Mouse (Mus musculus) stomach, embryonic 16.5 days (tissue): ENCODE results near the gene Ppia. TPM values are rescaled to one million over a fixed set of nuclear protein-coding genes. Genes with fewer than 3 reads are reported as not detected.
"Not testable (repeated sequence)": the region's sequence is repeated elsewhere in the genome, so short reads cannot be mapped to it uniquely, and the experiment has no call there.

Source experiments
- ATAC-seq: fragments of 200-750 bp; cut with Nextera tagmentation; 2 replicates; pipeline ENCODE4 v1.8.0; 2017; ENCODE audit warnings: moderate number of reproducible peaks, moderate TSS enrichment; ENCODE audit not compliant: insufficient read depth, low FRiP score
- H3K27ac ChIP-seq: fragments of 300-500 bp; sonication (generic); 2 replicates; pipeline ENCODE4 v1.5.1; 2014; ENCODE audit warnings: low read length
- H3K27me3 ChIP-seq: fragments of 300-500 bp; sonication (generic); 2 replicates; pipeline ENCODE4 v1.6.1; 2014; ENCODE audit warnings: low read length, control low read depth, mixed read lengths; ENCODE audit not compliant: control insufficient read depth, insufficient read depth
- H3K36me3 ChIP-seq: fragments of 300-500 bp; sonication (generic); 2 replicates; pipeline ENCODE4 v1.6.1; 2014; ENCODE audit warnings: low read length; ENCODE audit not compliant: control insufficient read depth, insufficient read depth
- H3K4me1 ChIP-seq: fragments of 300-500 bp; sonication (generic); 2 replicates; pipeline ENCODE4 v1.6.1; 2014; ENCODE audit warnings: low read length, control low read depth, mixed read lengths; ENCODE audit not compliant: control insufficient read depth, insufficient read depth
- H3K4me2 ChIP-seq: fragments of 300-500 bp; sonication (generic); 2 replicates; pipeline ENCODE4 v1.6.1; 2014; ENCODE audit warnings: low read depth, low read length, mixed read lengths
- H3K4me3 ChIP-seq: fragments of 300-500 bp; sonication (generic); replicated peaks from 2 replicates; pipeline ENCODE4 v1.5.1; 2014; ENCODE audit warnings: mild to moderate bottlenecking, low read length
- H3K9ac ChIP-seq: fragments of 300-500 bp; sonication (generic); 2 replicates; pipeline ENCODE4 v1.6.1; 2014; ENCODE audit warnings: low read length
- H3K9me3 ChIP-seq: fragments of 300-500 bp; sonication (generic); replicated peaks from 2 replicates; pipeline ENCODE4 v1.6.1; 2016; ENCODE audit warnings: low read length, control low read depth; ENCODE audit not compliant: control insufficient read depth
- WGBS: fragments of 180-500 bp; shearing (Covaris S2); extraction: QIAGEN DNeasy Blood & Tissue Kit; methylation state at CpG from one replicate; pipeline ENCODE4 v1.1.7; 2014; 5-methylcytosine and 5-hydroxymethylcytosine counted together
- polyA plus RNA-seq: library from polyadenylated mRNA; unstranded; fragments of >200 nt; fragmentation: Nextera tagmentation; extraction: Ambion mirVana; gene quantifications from 2 replicates; pipeline ENCODE4 v1.2.1, GENCODE M21; 2015

Gene Ppia
- 4,720 and 4,955 TPM in 2 replicates for polyA plus RNA-seq

DNA sequence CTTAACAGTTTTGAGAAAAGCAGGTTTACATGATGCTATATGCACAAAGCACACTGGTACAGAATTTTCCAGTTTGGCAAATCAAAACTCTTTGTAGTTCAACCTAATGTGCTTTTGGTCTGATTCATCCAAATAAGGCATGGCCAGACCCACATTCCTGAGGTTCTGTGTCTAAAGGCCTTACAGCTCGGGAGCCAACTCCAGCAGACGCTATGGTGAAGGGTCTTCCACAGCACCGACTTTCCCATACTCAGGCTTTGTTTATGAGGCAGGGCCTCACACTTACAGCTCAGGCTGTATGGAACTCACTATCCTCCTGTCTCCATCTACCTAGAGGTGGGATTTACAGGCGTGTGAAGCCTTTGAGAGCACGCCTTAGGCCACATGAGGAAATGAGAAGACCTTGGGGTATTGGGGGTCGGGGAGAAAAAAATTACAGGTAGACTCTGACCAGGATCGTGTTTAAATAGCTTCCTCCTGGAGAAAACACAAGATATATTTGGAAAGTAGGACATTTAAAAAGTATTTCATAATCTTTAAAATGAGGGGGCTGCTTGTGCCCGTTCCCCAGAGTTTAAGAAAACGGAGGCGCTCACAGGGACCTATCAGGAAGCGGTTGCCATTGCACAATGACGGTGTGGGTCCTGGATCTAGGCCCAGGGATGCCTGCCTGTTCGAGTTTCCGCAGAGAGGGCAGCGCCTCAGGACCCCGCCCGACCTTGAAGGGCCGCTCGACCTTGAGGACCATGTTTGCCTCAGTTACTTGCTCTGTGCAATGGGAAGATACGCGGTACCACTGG lies at the start of gene Ppia:
TSS of gene Ppia (plus strand) at position 693 of the 800 bp plus-strand sequence.
- Histone ChIP-seq H3K4me2 (peak within 1 kb of the TSS; percentile 95), H3K27ac (peak within 1 kb of the TSS; percentile 99), H3K36me3 (peaks cover 1% of the 10 kb centered on the region; the same call in 1 of the 2 replicates), H3K9ac (peak within 1 kb of the TSS; percentile 97), H3K4me3 (peak within 1 kb of the TSS; percentile 98), H3K4me1 (peaks cover 18% of the 10 kb centered on the region), H3K27me3 (no peaks in the 10 kb centered on the region), H3K9me3 (no peaks in the 10 kb centered on the region)
- ATAC-seq: peak; percentile 51
- WGBS: 5% methylated on average over 21 of the region's 21 CpGs

DNA sequence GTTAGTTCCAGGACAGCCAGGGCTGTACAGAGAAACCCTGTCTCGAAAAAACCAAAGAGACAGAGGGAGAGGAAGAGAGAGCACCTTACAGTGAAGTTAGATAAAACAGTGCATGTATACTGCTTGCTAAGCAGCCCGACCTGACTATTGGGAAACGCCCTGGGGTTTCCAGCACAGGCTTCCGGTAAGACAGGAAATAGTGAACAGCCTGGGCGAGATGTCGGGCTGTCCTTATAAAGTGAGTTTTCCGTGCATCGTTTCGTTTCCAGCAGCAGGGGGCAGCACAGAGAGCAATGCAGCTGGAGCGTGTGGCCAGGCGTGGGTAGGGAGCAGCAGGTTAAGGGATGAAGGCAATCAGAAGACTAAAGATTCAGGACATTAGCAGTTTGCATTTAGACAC lies 49.4 kb upstream of the Ppia start:
- no peak overlapping the region for H3K4me2 ChIP-seq
- ATAC-seq: peak; percentile 72; the same call in 1 of the 2 replicates
- WGBS: 14% methylated on average over 11 of the region's 11 CpGs

DNA sequence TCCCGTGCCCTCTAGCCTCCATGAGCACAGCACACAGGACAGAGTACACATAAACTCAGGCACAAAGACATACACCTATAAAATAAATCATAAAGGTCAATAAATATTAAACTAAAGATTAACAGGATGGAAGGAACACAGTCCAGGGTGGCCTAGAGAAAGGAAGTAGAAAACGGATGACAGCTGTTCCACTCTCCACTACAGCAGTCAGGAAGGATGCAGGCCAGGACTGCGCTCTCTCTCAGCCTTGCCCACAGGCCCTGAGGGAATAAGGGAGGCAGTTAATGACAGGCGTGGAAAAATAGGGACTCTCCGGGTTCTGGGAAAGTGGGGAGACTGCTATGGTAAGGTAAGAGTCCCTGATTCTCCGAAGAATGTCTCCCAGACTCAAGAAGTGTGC lies 48.8 kb upstream of the Ppia start:
- Histone ChIP-seq H3K36me3 (no peaks in the 10 kb centered on the region), H3K4me2 (no peak overlapping the region), H3K27ac (peak overlapping the region; percentile 34; the same call in 1 of the 2 replicates), H3K9me3 (no peaks in the 10 kb centered on the region), H3K4me1 (peaks cover 3% of the 10 kb centered on the region; the same call in 1 of the 2 replicates), H3K9ac (no peak overlapping the region), H3K27me3 (no peaks in the 10 kb centered on the region), H3K4me3 (no peak overlapping the region)
- peak; percentile 38; the same call in 1 of the 2 replicates for ATAC-seq
- 55% methylated on average over 6 of the region's 6 CpGs for WGBS

More for the DNA sequence above, 49.4 kb upstream of the Ppia start:
- no peaks in the 10 kb centered on the region for H3K27me3 ChIP-seq
- no peak overlapping the region for H3K4me3 ChIP-seq
- H3K9ac ChIP-seq: no peak overlapping the region
- no peaks in the 10 kb centered on the region for H3K36me3 ChIP-seq
- peak overlapping the region; percentile 27; the same call in 1 of the 2 replicates for H3K27ac ChIP-seq
- H3K9me3 ChIP-seq: no peaks in the 10 kb centered on the region
- H3K4me1 ChIP-seq: peaks cover 3% of the 10 kb centered on the region; the same call in 1 of the 2 replicates

DNA sequence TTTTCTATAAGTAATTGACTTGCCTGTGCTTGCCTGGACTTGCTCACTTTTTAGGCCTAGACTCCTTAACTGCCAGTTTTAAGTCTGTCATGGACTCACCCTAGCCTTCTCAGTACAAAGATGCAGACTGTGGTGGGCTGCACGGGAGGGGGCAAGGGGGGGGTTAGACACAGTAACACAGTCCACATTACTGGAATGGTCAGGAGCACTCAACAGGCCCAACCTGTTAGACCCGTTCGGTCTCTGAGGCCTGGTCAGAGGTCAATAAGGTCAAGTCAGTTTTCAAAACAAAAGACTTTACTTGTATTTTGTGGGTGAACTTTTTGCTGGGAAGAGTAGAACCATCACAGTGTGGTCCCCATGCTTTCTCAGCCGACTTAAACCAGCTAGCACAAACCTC lies 48.1 kb upstream of the Ppia start:
- Histone ChIP-seq H3K27ac (no peak overlapping the region), H3K4me3 (no peak overlapping the region), H3K9ac (no peak overlapping the region), H3K4me1 (peaks cover 3% of the 10 kb centered on the region; the same call in 1 of the 2 replicates), H3K36me3 (no peaks in the 10 kb centered on the region), H3K27me3 (no peaks in the 10 kb centered on the region), H3K4me2 (no peak overlapping the region), H3K9me3 (no peaks in the 10 kb centered on the region)
- WGBS: 50% methylated on average over 4 of the region's 4 CpGs
- ATAC-seq: 0 out of 2 replicates have a peak, but pooled peaks have one; percentile 26

GRCm38 (mm10) chr11:6367986-6368385 lies 47.3 kb upstream of the Ppia start:
- WGBS: 81% methylated on average over 5 of the region's 5 CpGs
- not testable (repeated sequence) for H3K36me3 ChIP-seq, H3K27ac ChIP-seq, H3K4me2 ChIP-seq, H3K9me3 ChIP-seq, H3K27me3 ChIP-seq, H3K9ac ChIP-seq, H3K4me1 ChIP-seq, ATAC-seq, H3K4me3 ChIP-seq

GRCm38 (mm10) chr11:6371376-6372155 lies 43.7 kb upstream of the Ppia start:
- Histone ChIP-seq H3K9me3 (no peaks in the 10 kb centered on the region), H3K27me3 (no peaks in the 10 kb centered on the region), H3K4me2 (no peak overlapping the region), H3K27ac (no peak overlapping the region), H3K4me1 (no peaks in the 10 kb centered on the region), H3K36me3 (no peaks in the 10 kb centered on the region), H3K9ac (no peak overlapping the region), H3K4me3 (no peak overlapping the region)
- 82% methylated on average over 11 of the region's 11 CpGs for WGBS
- no peak for ATAC-seq

DNA sequence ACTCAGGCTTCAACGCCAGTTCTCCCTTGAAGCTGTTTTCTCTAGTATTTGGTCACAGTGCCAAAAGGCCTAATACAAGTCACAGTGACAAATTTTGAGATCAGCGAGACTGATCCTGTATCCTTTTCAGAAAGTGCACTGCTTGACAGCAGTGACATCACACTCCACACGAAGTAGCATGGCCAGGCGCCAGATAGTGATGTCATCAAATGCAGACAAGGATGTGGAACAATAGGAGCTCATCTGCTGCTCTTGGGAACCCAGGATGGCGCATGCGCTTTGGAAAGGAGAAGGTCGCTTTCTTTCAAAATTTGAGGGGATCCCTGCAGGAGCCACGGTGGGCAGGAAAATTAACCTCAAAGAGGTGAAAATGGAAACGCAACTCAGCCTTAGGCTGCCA lies 42.5 kb upstream of the Ppia start:
- no peaks in the 10 kb centered on the region for H3K27me3 ChIP-seq
- H3K9ac ChIP-seq: no peak overlapping the region
- no peak overlapping the region for H3K4me2 ChIP-seq
- ATAC-seq: no peak
- H3K36me3 ChIP-seq: no peaks in the 10 kb centered on the region
- H3K4me1 ChIP-seq: no peaks in the 10 kb centered on the region
- 86% methylated on average over 9 of the region's 9 CpGs for WGBS
- no peaks in the 10 kb centered on the region for H3K9me3 ChIP-seq
- no peak overlapping the region for H3K27ac ChIP-seq
- H3K4me3 ChIP-seq: no peak overlapping the region

GRCm38 (mm10) chr11:6380916-6381315 lies 34.3 kb upstream of the Ppia start:
- Histone ChIP-seq H3K27ac (no peak overlapping the region), H3K9ac (no peak overlapping the region), H3K4me1 (no peaks in the 10 kb centered on the region), H3K27me3 (no peaks in the 10 kb centered on the region), H3K36me3 (no peaks in the 10 kb centered on the region), H3K9me3 (no peaks in the 10 kb centered on the region), H3K4me3 (no peak overlapping the region), H3K4me2 (no peak overlapping the region)
- no peak for ATAC-seq
- 82% methylated on average over 6 of the region's 6 CpGs for WGBS
